Mouse (Mus musculus): Measurements from ENCODE around the gene Fzr1. TPM values are rescaled to one million over a fixed set of nuclear protein-coding genes. Genes with fewer than 3 reads are reported as not detected.

Fzr1 gene
- total RNA-seq, 2 experiments from 2014 or later, result 17.8 to 21.7 TPM

- no peak for ATAC-seq (replicated peaks; ENCODE audit: poor library complexity)
These were observed 44.0 kb downstream of the Fzr1 start for GRCm38 (mm10) chr10:81334324-81334723.

- ATAC-seq (replicated peaks; ENCODE audit: poor library complexity), result no peak
These were observed 46.0 kb downstream of the Fzr1 start for GRCm38 (mm10) chr10:81332277-81332676.

GRCm38 (mm10) chr10:81330007-81330406, 48.3 kb downstream of the Fzr1 start:
- no peak for ATAC-seq (replicated peaks; ENCODE audit: poor library complexity)

GRCm38 (mm10) chr10:81329194-81329975, 48.9 kb downstream of the Fzr1 start:
- no peak; the same call in 1 of the 2 replicates for ATAC-seq (replicated peaks; ENCODE audit: poor library complexity)

GRCm38 (mm10) chr10:81328386-81328785, 49.9 kb downstream of the Fzr1 start, which contains the start of gene Tbxa2r:
Tbxa2r (plus strand) TSS chr10:81328731.
- peak; percentile 71 for ATAC-seq (replicated peaks; ENCODE audit: poor library complexity)

GRCm38 (mm10) chr10:81327959-81328358, 50.4 kb downstream of the Fzr1 start:
- no peak for ATAC-seq (replicated peaks; ENCODE audit: poor library complexity)

GRCm38 (mm10) chr10:81326858-81327257, 51.5 kb downstream of the Fzr1 start:
- peak; percentile 30 for ATAC-seq (replicated peaks; ENCODE audit: poor library complexity)

- no peak for ATAC-seq (replicated peaks; ENCODE audit: poor library complexity)
These were observed 52.5 kb downstream of the Fzr1 start for GRCm38 (mm10) chr10:81325781-81326180.

GRCm38 (mm10) chr10:81325176-81325575, 53.1 kb downstream of the Fzr1 start:
- ATAC-seq (replicated peaks; ENCODE audit: poor library complexity), result no peak

- no peak for ATAC-seq (replicated peaks; ENCODE audit: poor library complexity)
These were observed 54.4 kb downstream of the Fzr1 start for GRCm38 (mm10) chr10:81323791-81324530.

GRCm38 (mm10) chr10:81323141-81323775, 55.1 kb downstream of the Fzr1 start:
- no peak for ATAC-seq (replicated peaks; ENCODE audit: poor library complexity)

GRCm38 (mm10) chr10:81322444-81322843, 55.9 kb downstream of the Fzr1 start:
- no peak for ATAC-seq (replicated peaks; ENCODE audit: poor library complexity)

- ATAC-seq (replicated peaks; ENCODE audit: poor library complexity), result no peak
These were observed 56.9 kb downstream of the Fzr1 start for GRCm38 (mm10) chr10:81321436-81321835.

- peak; percentile 69 for ATAC-seq (replicated peaks; ENCODE audit: poor library complexity)
These were observed 57.6 kb downstream of the Fzr1 start, which contains the start of gene Cactin for GRCm38 (mm10) chr10:81320550-81321347. Cactin (plus strand) TSS chr10:81321103.

GRCm38 (mm10) chr10:81319741-81320549, 58.4 kb downstream of the Fzr1 start:
- ATAC-seq (replicated peaks; ENCODE audit: poor library complexity), result peak; percentile 69

GRCm38 (mm10) chr10:81319330-81319699, 59.0 kb downstream of the Fzr1 start:
- ATAC-seq (replicated peaks; ENCODE audit: poor library complexity), result no peak

- ATAC-seq (replicated peaks; ENCODE audit: poor library complexity), result no peak
These were observed 59.6 kb downstream of the Fzr1 start for GRCm38 (mm10) chr10:81318589-81319329.

- peak; percentile 16 for ATAC-seq (replicated peaks; ENCODE audit: poor library complexity)
These were observed 61.0 kb downstream of the Fzr1 start for GRCm38 (mm10) chr10:81317273-81317672.
